Mouse (Mus musculus): ENCODE results near the gene A030005K14Rik.

DNA sequence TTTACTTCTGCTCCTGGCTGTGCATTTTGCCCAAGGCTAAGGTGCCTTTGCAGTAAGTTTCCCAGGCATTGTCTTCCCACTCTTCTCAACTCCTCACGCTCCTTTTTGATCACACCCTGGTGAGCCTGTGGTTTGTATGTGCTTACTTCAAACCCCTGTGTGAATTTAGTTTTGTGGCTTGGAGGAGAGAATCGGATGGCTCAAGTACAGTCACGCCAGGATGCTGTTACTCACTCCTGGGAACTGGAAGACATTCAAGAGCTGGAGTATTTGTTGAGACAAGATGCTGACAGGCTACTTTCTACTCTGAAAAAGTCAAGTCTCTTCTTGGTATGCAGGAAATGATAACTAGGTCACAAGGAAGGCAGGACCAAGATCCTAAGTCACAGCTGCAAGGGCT, 32.1 kb upstream of the A030005K14Rik start:
- no peak for TF ChIP-seq CTCF (IDR thresholded peaks at IDR 0.05; ENCODE audit: borderline replicate concordance, insufficient read depth, low read depth, low read length)
- TF ChIP-seq POLR2A (IDR thresholded peaks at IDR 0.05; ENCODE audit: borderline replicate concordance, insufficient read depth, low read length): no peak
